Mouse (Mus musculus): Measurements from ENCODE around the gene Sycn. TPM values are rescaled to one million over a fixed set of nuclear protein-coding genes. Genes with fewer than 3 reads are reported as not detected.

Sycn gene
- total RNA-seq (2012; rRNA removed) (not detected in 2 replicates), polyA plus RNA-seq (2012; ENCODE audit: insufficient read depth in 1 of 2, insufficient read length in 2 of 2, low read depth in 1 of 2, low replicate concordance in 2 of 2, missing spikeins in 1 of 2) (not detected)

DNA sequence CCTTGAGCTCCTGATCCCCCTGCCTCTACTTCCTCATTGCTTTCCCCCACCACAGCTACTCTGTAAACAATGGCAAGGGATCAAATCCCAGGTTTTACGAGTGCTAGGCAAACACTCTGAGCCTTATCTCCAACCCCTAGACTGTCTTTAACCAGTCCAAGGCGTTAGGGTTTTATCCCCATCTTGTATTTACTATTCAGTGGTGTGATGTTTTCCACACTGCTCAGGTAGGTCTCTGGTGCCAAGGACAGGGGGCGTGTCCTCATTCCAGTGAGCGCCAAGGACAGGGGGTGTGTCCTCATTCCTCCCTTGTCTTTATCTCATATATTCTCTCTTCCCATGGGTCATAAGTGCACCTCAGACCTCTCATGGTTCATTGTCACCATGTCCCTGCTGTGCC is at the start of gene Sycn:
TSS of gene Sycn (plus strand) at position 360 of the 400 bp plus-strand sequence.
- TF ChIP-seq ZC3H11A (IDR thresholded peaks at IDR 0.05; ENCODE audit: low read depth, low read length) (no peak), UBTF (IDR thresholded peaks at IDR 0.05; ENCODE audit: borderline replicate concordance, insufficient read depth, low read depth, low read length) (no peak), BHLHE40 (IDR thresholded peaks at IDR 0.05; ENCODE audit: borderline replicate concordance, low read depth, low read length) (no peak), SMC3 (IDR thresholded peaks at IDR 0.05; ENCODE audit: low read depth, low read length) (no peak), GABPA (IDR thresholded peaks at IDR 0.05; ENCODE audit: low read depth, low read length) (no peak), RAD21 (IDR thresholded peaks at IDR 0.05; ENCODE audit: low read depth, low read length) (no peak), TBP (IDR thresholded peaks at IDR 0.05; ENCODE audit: low read depth, low read length) (no peak), POLR2A (IDR thresholded peaks at IDR 0.05; ENCODE audit: control insufficient read depth in 1 of 2, insufficient read depth in 1 of 2, low read depth in 1 of 2, low read length in 2 of 2, poor library complexity in 1 of 2) (no peak)
- H3K9me3 ChIP-seq (replicated peaks; ENCODE audit: insufficient read depth, low read length) = no peaks in the 10 kb centered on the region
- DNase-seq (ENCODE audit: low read depth, low spot score) = no peak
- no peaks in the 10 kb centered on the region for H3K36me3 ChIP-seq (ENCODE audit: control insufficient read depth in 1 of 2, insufficient read depth in 2 of 2, low read length in 2 of 2)
- H3K9ac ChIP-seq (ENCODE audit: control insufficient read depth, low read depth, low read length, poor library complexity, severe bottlenecking) = no peak within 1 kb of the TSS
- H3K27ac ChIP-seq (ENCODE audit: control insufficient read depth, low read depth, low read length) = no peak within 1 kb of the TSS
- no peaks in the 10 kb centered on the region for H3K4me1 ChIP-seq (ENCODE audit: control insufficient read depth in 1 of 2, insufficient read depth in 2 of 2, low read length in 2 of 2)
- no peak within 1 kb of the TSS for H3K4me3 ChIP-seq (ENCODE audit: control insufficient read depth in 1 of 2, insufficient read depth in 1 of 2, low read depth in 2 of 2, low read length in 2 of 2)
- no peaks in the 10 kb centered on the region for H3K27me3 ChIP-seq (ENCODE audit: control insufficient read depth in 1 of 2, insufficient read depth in 2 of 2, low read length in 2 of 2)
- H3K79me2 ChIP-seq (ENCODE audit: control insufficient read depth, insufficient read depth, low read length, poor library complexity) = no peaks in the 10 kb centered on the region

DNA sequence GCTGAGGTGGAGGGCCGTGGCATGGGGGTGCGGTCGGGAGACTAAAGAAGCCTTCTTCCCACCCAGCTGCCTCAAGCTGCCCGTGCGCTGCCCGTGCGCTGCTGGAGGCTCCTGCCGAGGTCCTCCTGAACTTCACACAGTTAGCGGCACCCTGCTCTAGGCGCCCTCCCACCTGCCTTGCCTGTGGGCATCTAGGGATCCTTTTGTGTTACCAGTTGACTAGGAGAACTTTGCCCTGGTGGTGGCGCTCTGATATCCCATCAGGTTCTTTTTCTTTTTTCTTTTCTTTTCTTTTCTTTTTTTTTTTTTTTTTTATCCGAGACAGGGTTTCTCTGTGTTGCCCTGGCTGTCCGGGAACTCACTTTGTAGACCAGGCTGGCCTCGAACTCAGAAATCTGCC is 49.8 kb upstream of the Sycn start:
- Histone ChIP-seq H3K27ac (ENCODE audit: control insufficient read depth, low read depth, low read length) (no peak overlapping the region), H3K9ac (ENCODE audit: control insufficient read depth, low read depth, low read length, poor library complexity, severe bottlenecking) (no peak overlapping the region), H3K36me3 (ENCODE audit: control insufficient read depth in 1 of 2, insufficient read depth in 2 of 2, low read length in 2 of 2) (no peaks in the 10 kb centered on the region), H3K27me3 (ENCODE audit: control insufficient read depth in 1 of 2, insufficient read depth in 2 of 2, low read length in 2 of 2) (peaks cover 0 to 2% of the 10 kb centered on the region in 2 experiments; a peak in 2 of 4 replicates), H3K79me2 (ENCODE audit: control insufficient read depth, insufficient read depth, low read length, poor library complexity) (no peaks in the 10 kb centered on the region), H3K9me3 (replicated peaks; ENCODE audit: insufficient read depth, low read length) (no peaks in the 10 kb centered on the region), H3K4me1 (ENCODE audit: control insufficient read depth in 1 of 2, insufficient read depth in 2 of 2, low read length in 2 of 2) (no peaks in the 10 kb centered on the region), H3K4me3 (ENCODE audit: control insufficient read depth in 1 of 2, insufficient read depth in 1 of 2, low read depth in 2 of 2, low read length in 2 of 2) (no peak overlapping the region)
- TF ChIP-seq BHLHE40 (IDR thresholded peaks at IDR 0.05; ENCODE audit: borderline replicate concordance, low read depth, low read length) (no peak), TBP (IDR thresholded peaks at IDR 0.05; ENCODE audit: low read depth, low read length) (no peak), RCOR1 (IDR thresholded peaks at IDR 0.05; ENCODE audit: low read depth, low read length) (no peak), NELFE (IDR thresholded peaks at IDR 0.05; ENCODE audit: low read depth, low read length) (no peak), GABPA (IDR thresholded peaks at IDR 0.05; ENCODE audit: low read depth, low read length) (no peak), ETS1 (IDR thresholded peaks at IDR 0.05; ENCODE audit: low read depth, low read length) (no peak), EP300 (IDR thresholded peaks at IDR 0.05; ENCODE audit: low read depth in 1 of 2, low read length in 2 of 2) (no peak), CTCF (IDR thresholded peaks at IDR 0.05 in 2 of 3, conservative IDR thresholded peaks at IDR 0.05 in 1 of 3; ENCODE audit: control insufficient read depth in 1 of 3, insufficient read depth in 1 of 3, low read depth in 2 of 3, low read length in 3 of 3, poor library complexity in 1 of 3, severe bottlenecking in 1 of 3) (no peak; a peak in 1 of 6 replicates), ZC3H11A (IDR thresholded peaks at IDR 0.05; ENCODE audit: low read depth, low read length) (no peak)
- no peak for DNase-seq (ENCODE audit: low read depth, low spot score)

DNA sequence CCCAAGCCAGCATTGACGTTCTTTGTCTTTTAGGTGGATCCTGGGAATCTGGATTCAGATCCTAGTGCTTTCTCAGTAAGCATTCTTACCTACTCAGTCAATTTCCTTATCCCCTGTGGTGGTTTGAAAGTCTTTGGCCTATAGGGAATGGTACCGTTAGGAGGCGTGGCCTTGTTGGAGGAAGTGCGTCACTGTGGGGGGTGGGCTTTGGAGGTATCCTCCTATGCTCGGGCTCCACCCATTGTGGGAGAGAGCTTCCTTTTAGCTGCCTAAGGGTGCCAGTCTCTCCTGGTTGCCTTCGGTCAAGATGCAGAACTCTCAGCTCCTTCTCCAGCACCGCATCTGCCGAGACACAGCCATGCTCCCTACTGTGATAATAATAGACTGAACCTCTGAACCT is 48.4 kb upstream of the Sycn start:
- H3K9ac ChIP-seq (ENCODE audit: control insufficient read depth, low read depth, low read length, poor library complexity, severe bottlenecking) = no peak overlapping the region
- H3K4me1 ChIP-seq (ENCODE audit: control insufficient read depth in 1 of 2, insufficient read depth in 2 of 2, low read length in 2 of 2) = no peaks in the 10 kb centered on the region
- no peaks in the 10 kb centered on the region for H3K79me2 ChIP-seq (ENCODE audit: control insufficient read depth, insufficient read depth, low read length, poor library complexity)
- peak; percentile 5 for DNase-seq (ENCODE audit: low read depth, low spot score)
- H3K27me3 ChIP-seq (ENCODE audit: control insufficient read depth in 1 of 2, insufficient read depth in 2 of 2, low read length in 2 of 2) = peaks cover 0 to 2% of the 10 kb centered on the region in 2 experiments; a peak in 2 of 4 replicates
- no peaks in the 10 kb centered on the region for H3K9me3 ChIP-seq (replicated peaks; ENCODE audit: insufficient read depth, low read length)
- no peaks in the 10 kb centered on the region for H3K36me3 ChIP-seq (ENCODE audit: control insufficient read depth in 1 of 2, insufficient read depth in 2 of 2, low read length in 2 of 2)
- H3K4me3 ChIP-seq (ENCODE audit: control insufficient read depth in 1 of 2, insufficient read depth in 1 of 2, low read depth in 2 of 2, low read length in 2 of 2) = no peak overlapping the region
- no peak overlapping the region for H3K27ac ChIP-seq (ENCODE audit: control insufficient read depth, low read depth, low read length)
- TF ChIP-seq USF2 (IDR thresholded peaks at IDR 0.05; ENCODE audit: borderline replicate concordance in 1 of 2, insufficient read depth in 1 of 2, low read depth in 1 of 2, low read length in 2 of 2) = no peak
- TF ChIP-seq GABPA (IDR thresholded peaks at IDR 0.05; ENCODE audit: low read depth, low read length) = no peak
- TF ChIP-seq E2F4 (IDR thresholded peaks at IDR 0.05; ENCODE audit: borderline replicate concordance, low read depth, low read length) = no peak
- TF ChIP-seq ZMIZ1 (IDR thresholded peaks at IDR 0.05; ENCODE audit: low read depth, low read length) = no peak
- TF ChIP-seq ZKSCAN1 (IDR thresholded peaks at IDR 0.05; ENCODE audit: low read depth, low read length) = no peak
- TF ChIP-seq KAT2A (conservative IDR thresholded peaks at IDR 0.05; ENCODE audit: low read depth, low read length) = no peak
- TF ChIP-seq CTCF (IDR thresholded peaks at IDR 0.05 in 2 of 3, conservative IDR thresholded peaks at IDR 0.05 in 1 of 3; ENCODE audit: control insufficient read depth in 1 of 3, insufficient read depth in 1 of 3, low read depth in 2 of 3, low read length in 3 of 3, poor library complexity in 1 of 3, severe bottlenecking in 1 of 3) = no peak
- TF ChIP-seq ZC3H11A (IDR thresholded peaks at IDR 0.05; ENCODE audit: low read depth, low read length) = no peak
- TF ChIP-seq ZNF384 (IDR thresholded peaks at IDR 0.05; ENCODE audit: low read depth, low read length) = no peak
- no peak for TF ChIP-seq MYC (IDR thresholded peaks at IDR 0.05; ENCODE audit: low read depth, low read length)
- no peak for TF ChIP-seq MAZ (IDR thresholded peaks at IDR 0.05; ENCODE audit: low read depth, low read length)
- TF ChIP-seq POLR2AphosphoS5 (IDR thresholded peaks at IDR 0.05; ENCODE audit: borderline replicate concordance, low read depth, low read length) = no peak
- no peak for TF ChIP-seq MAX (IDR thresholded peaks at IDR 0.05; ENCODE audit: low read length)
- TF ChIP-seq TCF12 (IDR thresholded peaks at IDR 0.05; ENCODE audit: low read depth, low read length) = no peak

Data from MEL (cell line).